Mouse (Mus musculus) hindbrain, postnatal 0 days (tissue): ENCODE results near the gene Bclaf1. TPM values are rescaled to one million over a fixed set of nuclear protein-coding genes. Genes with fewer than 3 reads are reported as not detected.

Experiments used
- ATAC-seq: fragments of 200-750 bp; cut with Nextera tagmentation; 2 replicates; pipeline ENCODE4 v1.8.0; 2017; ENCODE audit warnings: mild to moderate bottlenecking, moderate TSS enrichment, moderate library complexity
- DNase-seq: peaks from one replicate; pipeline ENCODE4 v3.0.0-alpha.2; 2015; ENCODE audit warnings: low spot score
- H3K27ac ChIP-seq: fragments of 300-500 bp; sonication (generic); 2 replicates; pipeline ENCODE4 v1.5.1; 2014; ENCODE audit warnings: mild to moderate bottlenecking
- H3K27me3 ChIP-seq: fragments of 300-500 bp; sonication (generic); 2 replicates; pipeline ENCODE4 v1.6.1; 2014; ENCODE audit warnings: low read length, mixed read lengths; ENCODE audit not compliant: insufficient read depth
- H3K36me3 ChIP-seq: fragments of 300-500 bp; sonication (generic); 2 replicates; pipeline ENCODE4 v1.6.1; 2014; ENCODE audit warnings: low read length, mixed read lengths; ENCODE audit not compliant: insufficient read depth
- H3K4me1 ChIP-seq: fragments of 300-500 bp; sonication (generic); 2 replicates; pipeline ENCODE4 v1.6.1; 2014; ENCODE audit warnings: antibody characterized with exemption, low read length, mixed read lengths; ENCODE audit not compliant: insufficient read depth
- H3K4me2 ChIP-seq: fragments of 300-500 bp; sonication (generic); 2 replicates; pipeline ENCODE4 v1.6.1; 2014; ENCODE audit warnings: low read depth, mild to moderate bottlenecking, low read length, moderate library complexity, mixed read lengths
- H3K4me3 ChIP-seq: fragments of 300-500 bp; sonication (generic); 2 replicates; pipeline ENCODE4 v1.5.1; 2014; ENCODE audit warnings: low read length
- H3K9ac ChIP-seq: fragments of 300-500 bp; sonication (generic); replicated peaks from 2 replicates; pipeline ENCODE4 v1.6.1; 2014; ENCODE audit warnings: mild to moderate bottlenecking, low read length, moderate library complexity, mixed read lengths
- H3K9me3 ChIP-seq: fragments of 300-500 bp; sonication (generic); 2 replicates; pipeline ENCODE4 v1.6.1; 2016; ENCODE audit warnings: low read length, mixed read lengths
- CTCF ChIP-seq: IDR thresholded peaks from 2 replicates; pipeline ENCODE4 v1.5.1; 2016; ENCODE audit warnings: antibody characterized with exemption, control low read depth, low read depth
- WGBS: fragments of 180-500 bp; shearing (Covaris S2); extraction: QIAGEN DNeasy Blood & Tissue Kit; methylation state at CpG from one replicate; pipeline ENCODE4 v1.1.7; 2014; 5-methylcytosine and 5-hydroxymethylcytosine counted together
- polyA plus RNA-seq: library from polyadenylated mRNA; unstranded; fragments of >200 nt; fragmentation: Nextera tagmentation; extraction: Ambion mirVana; gene quantifications from 2 replicates; pipeline ENCODE4 v1.2.1, GENCODE M21; 2015
- total RNA-seq: library from RNA; depleted of rRNA; stranded (reverse); fragments of >200 nt; gene quantifications from 2 replicates; pipeline ENCODE4 v1.2.3, GENCODE M21; 2014

Bclaf1 gene
- total and polyA plus RNA-seq, 2 experiments from 2014 or later: 83.4 to 96.2 TPM

DNA sequence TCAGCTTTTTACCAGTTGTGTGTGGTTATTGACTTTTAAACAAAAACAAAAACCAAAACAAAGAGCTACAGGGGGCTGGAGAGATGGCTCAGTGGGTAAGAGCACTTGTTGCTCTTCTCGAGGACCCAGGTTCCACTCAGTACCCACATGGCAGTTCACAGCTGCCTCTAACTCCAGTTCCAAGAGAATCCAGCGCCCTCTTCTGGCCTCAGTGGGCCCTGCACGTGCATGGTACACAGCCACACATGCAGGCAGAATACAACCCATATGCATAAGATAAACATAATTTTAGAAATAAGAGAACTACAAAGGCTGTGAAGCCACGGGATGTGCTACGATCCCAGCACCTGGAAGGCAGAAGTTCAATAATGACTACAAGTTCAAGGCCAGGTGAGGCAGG lies 16.3 kb upstream of the Bclaf1 start:
- no peak overlapping the region for H3K9ac ChIP-seq
- ATAC-seq: no peak
- 70% methylated on average over 5 of the region's 5 CpGs for WGBS

DNA sequence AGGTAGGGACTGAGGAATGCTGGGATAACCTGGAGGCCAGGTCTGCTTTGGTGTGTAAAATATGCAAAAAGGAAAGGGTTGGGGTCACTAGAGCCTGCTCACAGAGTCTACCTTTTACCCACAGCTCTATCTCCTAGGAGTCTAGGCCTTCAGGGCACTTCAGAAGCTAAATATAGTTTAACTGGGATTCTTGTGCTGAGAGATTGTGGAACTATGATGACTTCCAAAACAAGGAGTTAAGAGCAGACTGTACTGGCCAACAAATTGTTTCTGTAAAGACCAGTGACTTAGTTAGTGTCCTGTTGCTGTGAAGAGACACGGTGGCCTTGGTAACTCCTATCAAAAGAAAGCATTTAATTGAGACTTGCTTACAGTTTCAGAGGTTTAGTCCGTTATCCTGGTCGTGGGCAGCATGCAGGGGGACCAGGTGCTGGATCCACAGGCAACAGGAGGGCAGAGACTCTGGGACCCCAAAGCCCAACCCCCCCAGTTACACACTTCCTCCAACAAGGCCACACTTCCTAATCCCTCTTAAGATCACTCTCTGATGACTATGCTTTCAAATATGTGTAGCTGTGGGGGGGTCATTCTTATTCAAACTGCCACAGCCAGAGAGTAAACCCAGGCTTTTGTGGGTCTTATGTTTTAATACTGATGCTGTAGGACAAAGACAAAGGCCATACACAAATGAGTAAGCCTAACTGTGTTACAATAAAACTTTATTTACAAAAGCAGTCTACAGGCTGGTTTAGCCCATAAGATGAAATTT lies 13.9 kb upstream of the Bclaf1 start:
- Histone ChIP-seq H3K27me3 (no peaks in the 10 kb centered on the region), H3K9me3 (no peaks in the 10 kb centered on the region), H3K9ac (no peak overlapping the region), H3K27ac (no peak overlapping the region), H3K4me2 (no peak overlapping the region), H3K4me1 (no peaks in the 10 kb centered on the region), H3K4me3 (no peak overlapping the region), H3K36me3 (no peaks in the 10 kb centered on the region)
- no peak for TF ChIP-seq CTCF
- ATAC-seq (no peak), DNase-seq (no peak)
- 51% methylated on average over 3 of the region's 3 CpGs for WGBS

More for the DNA sequence above, 16.3 kb upstream of the Bclaf1 start:
- H3K4me2 ChIP-seq: no peak overlapping the region
- H3K9me3 ChIP-seq: no peaks in the 10 kb centered on the region
- H3K27ac ChIP-seq: no peak overlapping the region
- no peaks in the 10 kb centered on the region for H3K4me1 ChIP-seq
- peak; percentile 20; the same call in 1 of the 2 replicates for TF ChIP-seq CTCF
- no peaks in the 10 kb centered on the region for H3K27me3 ChIP-seq
- no peaks in the 10 kb centered on the region for H3K36me3 ChIP-seq
- no peak for DNase-seq
- H3K4me3 ChIP-seq: no peak overlapping the region

DNA sequence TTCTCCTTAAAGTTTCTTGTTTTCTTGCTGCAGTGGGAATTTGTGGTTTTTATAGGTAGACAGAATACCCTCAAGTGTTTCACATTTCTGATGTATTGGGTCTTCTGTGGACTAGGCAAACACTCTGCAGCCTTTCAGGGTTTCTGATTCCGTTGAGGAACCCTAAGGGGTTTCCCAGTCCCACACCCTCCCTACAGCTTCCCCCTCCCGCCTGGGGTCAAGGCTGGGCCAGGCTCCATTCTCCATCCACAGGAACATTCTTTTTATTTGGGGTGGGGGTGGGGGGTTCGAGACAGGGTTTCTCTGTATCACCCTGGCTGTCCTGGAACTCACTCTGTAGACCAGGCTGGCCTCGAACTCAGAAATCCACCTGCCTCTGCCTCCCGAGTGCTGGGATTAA lies 13.2 kb upstream of the Bclaf1 start:
- Histone ChIP-seq H3K4me3 (no peak overlapping the region), H3K9ac (no peak overlapping the region), H3K27ac (no peak overlapping the region), H3K4me2 (no peak overlapping the region), H3K27me3 (no peaks in the 10 kb centered on the region), H3K36me3 (no peaks in the 10 kb centered on the region), H3K4me1 (no peaks in the 10 kb centered on the region), H3K9me3 (no peaks in the 10 kb centered on the region)
- no peak for TF ChIP-seq CTCF
- WGBS: 75% methylated on average over 5 of the region's 5 CpGs
- DNase-seq (no peak), ATAC-seq (no peak)

DNA sequence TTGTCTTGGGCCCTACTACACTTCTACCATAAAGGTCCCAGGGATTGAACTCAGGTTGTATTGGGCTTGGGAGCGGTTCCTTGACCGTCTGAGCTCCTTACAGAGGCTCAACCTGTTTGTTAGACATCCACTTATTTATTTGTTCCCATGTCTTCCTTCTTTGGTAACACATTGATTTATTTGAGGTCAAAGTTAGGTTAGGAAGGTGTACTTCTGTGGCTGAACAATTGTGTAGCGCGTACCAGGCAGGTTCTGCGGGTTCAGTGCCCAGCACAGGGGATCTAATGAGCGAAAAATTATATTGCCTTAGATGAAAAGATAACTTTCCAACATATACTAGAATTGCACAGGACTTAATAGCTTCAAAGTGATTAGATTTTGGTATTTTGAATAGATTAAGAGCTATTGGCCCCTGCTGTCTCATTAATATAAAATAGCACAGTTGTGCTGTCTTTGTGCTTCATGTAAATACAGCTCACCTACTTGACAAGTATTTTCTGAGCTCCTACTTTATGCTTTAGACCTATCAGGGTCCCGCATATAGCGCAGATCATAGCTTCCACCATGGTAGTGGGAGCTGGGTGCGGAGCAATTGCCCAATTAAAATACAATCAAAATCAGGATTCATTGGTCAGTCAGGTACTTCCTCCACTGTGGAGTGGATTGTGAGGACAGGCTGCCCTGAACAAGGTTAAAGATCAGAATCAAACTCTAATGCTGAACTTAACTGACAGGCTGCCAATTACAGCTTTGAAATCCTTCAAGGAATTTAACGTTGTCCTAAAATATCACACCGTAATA lies 1.1 kb upstream of the Bclaf1 start:
- peak overlapping the region; percentile 85 for H3K4me3 ChIP-seq
- H3K27ac ChIP-seq: peak overlapping the region; percentile 99
- H3K27me3 ChIP-seq: no peaks in the 10 kb centered on the region
- H3K36me3 ChIP-seq: no peaks in the 10 kb centered on the region
- TF ChIP-seq CTCF: no peak
- no peak for ATAC-seq
- peak; percentile 25 for DNase-seq
- 44% methylated on average over 11 of the region's 11 CpGs for WGBS
- peak overlapping the region; percentile 95 for H3K9ac ChIP-seq
- H3K4me2 ChIP-seq: peak overlapping the region; percentile 73
- H3K9me3 ChIP-seq: no peaks in the 10 kb centered on the region
- peaks cover 5% of the 10 kb centered on the region; the same call in 1 of the 2 replicates for H3K4me1 ChIP-seq

DNA sequence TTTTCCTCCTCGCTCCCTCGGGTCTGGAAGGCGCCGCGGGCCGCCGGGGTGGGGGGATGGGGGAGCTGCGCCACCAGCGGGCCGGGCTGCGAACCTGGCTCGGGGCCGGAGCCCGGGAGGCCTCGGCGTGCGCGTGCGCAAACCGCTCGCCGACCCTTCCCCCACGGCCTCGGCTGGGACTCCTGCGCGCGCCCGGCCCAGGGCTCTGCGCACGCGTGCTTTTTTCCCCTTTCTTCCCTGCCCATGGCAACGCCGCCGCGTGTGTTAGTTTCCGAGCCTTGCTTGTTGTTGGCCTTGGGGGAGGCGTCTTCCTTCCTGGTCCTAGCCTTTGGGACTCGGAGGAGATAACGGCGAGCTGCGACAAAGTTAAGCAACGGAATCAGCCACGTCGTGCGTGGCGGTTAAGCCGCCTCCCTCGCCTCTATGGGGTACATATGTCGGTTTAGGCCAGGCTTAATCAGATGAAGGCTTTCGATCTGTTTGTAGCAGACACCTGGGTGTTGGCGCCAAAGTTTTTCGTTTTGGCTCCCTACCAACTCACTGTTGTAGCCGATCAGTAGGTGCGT lies 550 bp downstream of the Bclaf1 start:
- DNase-seq (peak; percentile 95), ATAC-seq (peak; percentile 72)
- Histone ChIP-seq H3K27ac (peak overlapping the region; percentile 99), H3K9me3 (no peaks in the 10 kb centered on the region), H3K27me3 (no peaks in the 10 kb centered on the region), H3K4me3 (peak overlapping the region; percentile 85), H3K4me1 (peaks cover 5% of the 10 kb centered on the region; the same call in 1 of the 2 replicates), H3K9ac (peak overlapping the region; percentile 95), H3K4me2 (peak overlapping the region; percentile 62), H3K36me3 (no peaks in the 10 kb centered on the region)
- 2% methylated on average over 51 of the region's 54 CpGs for WGBS
- no peak for TF ChIP-seq CTCF

DNA sequence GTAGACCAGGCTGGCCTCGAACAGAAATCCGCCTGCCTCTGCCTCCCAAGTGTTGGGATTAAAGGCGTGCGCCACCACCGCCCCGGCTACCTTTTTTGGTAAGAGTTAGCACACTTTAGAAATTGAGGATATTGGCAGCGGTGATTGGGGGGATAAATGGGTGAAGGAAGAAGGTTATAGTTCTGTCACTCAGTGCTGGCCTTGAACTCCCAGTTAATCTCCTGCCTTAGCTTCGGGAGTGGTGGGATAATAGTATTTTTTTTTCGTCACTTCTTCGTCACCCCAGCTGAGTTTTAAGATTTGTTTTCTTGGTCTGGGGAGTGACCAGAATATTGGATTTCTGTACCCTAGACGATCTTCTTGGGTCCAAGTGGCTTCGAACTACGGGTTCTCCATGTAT lies 1.2 kb downstream of the Bclaf1 start:
- 0 out of 2 replicates have a peak, but pooled peaks cover 5% of the 10 kb centered on the region for H3K36me3 ChIP-seq
- H3K9me3 ChIP-seq: no peaks in the 10 kb centered on the region
- peak overlapping the region; percentile 95; the same call in 1 of the 2 replicates for H3K9ac ChIP-seq
- H3K27ac ChIP-seq: peak overlapping the region; percentile 99; the same call in 1 of the 2 replicates
- no peak for ATAC-seq
- no peak for TF ChIP-seq CTCF
- no peak for DNase-seq
- peak overlapping the region; percentile 62 for H3K4me2 ChIP-seq
- H3K4me1 ChIP-seq: peaks cover 5% of the 10 kb centered on the region; the same call in 1 of the 2 replicates
- peak overlapping the region; percentile 85 for H3K4me3 ChIP-seq
- H3K27me3 ChIP-seq: no peaks in the 10 kb centered on the region
- 49% methylated on average over 13 of the region's 13 CpGs for WGBS
